Mouse (Mus musculus) erythroid progenitor cell, adult 5-6 weeks (primary cell): ENCODE data around the gene 4930432K21Rik. TPM values are rescaled to one million over a fixed set of nuclear protein-coding genes. Genes with fewer than 3 reads are reported as not detected.

Experiments used
- ATAC-seq: replicated peaks from 2 replicates; pipeline ENCODE4 v1.8.0; 2016; ENCODE audit warnings: moderate number of reproducible peaks, mild to moderate bottlenecking, moderate TSS enrichment, inconsistent platforms; ENCODE audit not compliant: poor library complexity, low FRiP score, severe bottlenecking
- total RNA-seq, 2 experiments: library from RNA; stranded (forward) in 1 of 2; stranded (reverse) in 1 of 2; fragments of 150-400 nt in 1 of 2; fragments of 186-747, 209-891 nt in 1 of 2; gene quantifications; 2 replicates each; pipeline versions ENCODE4 v1.2.3 to v1.2.4; 2015 to 2017; ENCODE audit warnings: low replicate concordance in 2 of 2

Gene 4930432K21Rik
- total RNA-seq (2015; ENCODE audit: low replicate concordance) = not detected in 2 replicates
- total RNA-seq (2017; ENCODE audit: low replicate concordance) = 0.51 TPM in 1 of 2 replicates, not detected in the other

- peak; percentile 95 for ATAC-seq
These were observed at the start of gene 4930432K21Rik, which contains the start of gene Cc2d1a for GRCm38 (mm10) chr8:84147769-84148530. TSS of gene 4930432K21Rik (plus strand) at chr8:84148025. TSS of gene Cc2d1a (minus strand) at chr8:84147936.

- no peak for ATAC-seq
These were observed 49.4 kb upstream of the 4930432K21Rik start for GRCm38 (mm10) chr8:84098376-84098775.

- no peak for ATAC-seq
These were observed 46.2 kb upstream of the 4930432K21Rik start for GRCm38 (mm10) chr8:84101476-84102270.

- ATAC-seq = no peak
These were observed 44.2 kb upstream of the 4930432K21Rik start for GRCm38 (mm10) chr8:84103601-84104000.

- peak; percentile 44 for ATAC-seq
These were observed 43.6 kb upstream of the 4930432K21Rik start for GRCm38 (mm10) chr8:84104221-84104620.

GRCm38 (mm10) chr8:84104697-84105609, 42.9 kb upstream of the 4930432K21Rik start, which contains the start of gene Dcaf15:
TSS of gene Dcaf15 (minus strand) at chr8:84104768.
- ATAC-seq = peak; percentile 96

GRCm38 (mm10) chr8:84105676-84106075, 42.1 kb upstream of the 4930432K21Rik start:
- no peak for ATAC-seq

- no peak for ATAC-seq
These were observed 41.4 kb upstream of the 4930432K21Rik start for GRCm38 (mm10) chr8:84106216-84107040.

GRCm38 (mm10) chr8:84115646-84116045, 32.2 kb upstream of the 4930432K21Rik start:
- ATAC-seq = no peak

- no peak for ATAC-seq
These were observed 25.7 kb upstream of the 4930432K21Rik start for GRCm38 (mm10) chr8:84122151-84122550.

GRCm38 (mm10) chr8:84125656-84126055, 22.2 kb upstream of the 4930432K21Rik start, which contains the start of gene Podnl1:
TSS of gene Podnl1 (plus strand) at chr8:84125989.
- no peak for ATAC-seq

- no peak for ATAC-seq
These were observed 21.1 kb upstream of the 4930432K21Rik start for GRCm38 (mm10) chr8:84126742-84127141.

- ATAC-seq = no peak
These were observed 20.5 kb upstream of the 4930432K21Rik start for GRCm38 (mm10) chr8:84127202-84127901.

- no peak for ATAC-seq
These were observed 19.5 kb upstream of the 4930432K21Rik start for GRCm38 (mm10) chr8:84128277-84128676.

- ATAC-seq = no peak
These were observed 17.0 kb upstream of the 4930432K21Rik start for GRCm38 (mm10) chr8:84130806-84131205.

- ATAC-seq = no peak
These were observed 15.6 kb upstream of the 4930432K21Rik start for GRCm38 (mm10) chr8:84132225-84132624.

- no peak for ATAC-seq
These were observed 10.0 kb upstream of the 4930432K21Rik start for GRCm38 (mm10) chr8:84137848-84138247.

GRCm38 (mm10) chr8:84140838-84141237, 7.0 kb upstream of the 4930432K21Rik start:
- ATAC-seq = no peak
